Mouse (Mus musculus) 3T3-L1 (cell line): Measurements from ENCODE around the gene Tnfsf13.
"Not testable (repeated sequence)": the region's sequence is repeated elsewhere in the genome, so short reads cannot be mapped to it uniquely, and the experiment has no call there.

ENCODE experiments used
- DNase-seq: peaks from one replicate; pipeline ENCODE4 v3.0.0-alpha.2; 2015; ENCODE audit warnings: low read depth, low spot score

Gene Tnfsf13

DNA sequence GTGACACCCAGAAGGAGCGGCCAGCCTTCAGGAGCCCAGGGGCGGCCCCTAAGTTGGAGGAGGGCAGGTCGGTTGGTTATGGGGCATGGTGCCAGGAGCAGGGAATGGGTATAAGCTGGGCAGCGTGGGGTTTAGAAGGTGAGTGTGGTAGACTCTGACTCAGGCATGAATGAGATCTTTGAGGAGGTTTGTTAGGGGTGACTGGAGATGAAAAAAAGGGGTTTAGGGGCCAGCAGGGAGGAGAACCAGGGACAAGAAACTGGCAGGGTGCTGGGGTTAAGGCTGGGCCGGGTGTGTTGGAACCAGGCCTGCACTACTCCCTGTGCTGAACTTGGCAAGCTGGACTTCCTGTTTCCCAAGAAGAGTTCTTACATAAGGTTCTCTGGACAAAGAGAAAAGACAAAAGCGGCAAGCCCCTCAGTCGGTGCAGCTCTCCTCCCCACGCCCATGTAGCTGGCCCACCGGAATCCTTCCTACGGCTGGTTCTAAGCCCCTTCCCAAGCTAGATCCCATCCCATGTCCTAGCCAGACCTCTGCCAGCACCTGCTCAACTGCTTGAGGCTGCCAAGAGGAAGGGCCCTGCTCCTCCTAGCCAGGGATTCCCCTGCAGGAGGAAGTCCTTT lies at the start of gene Tnfsf13:
Gene Tnfsf13, minus strand, starts transcription at position 259 of the 623 bp plus-strand sequence.
- peak; percentile 80 for DNase-seq

DNA sequence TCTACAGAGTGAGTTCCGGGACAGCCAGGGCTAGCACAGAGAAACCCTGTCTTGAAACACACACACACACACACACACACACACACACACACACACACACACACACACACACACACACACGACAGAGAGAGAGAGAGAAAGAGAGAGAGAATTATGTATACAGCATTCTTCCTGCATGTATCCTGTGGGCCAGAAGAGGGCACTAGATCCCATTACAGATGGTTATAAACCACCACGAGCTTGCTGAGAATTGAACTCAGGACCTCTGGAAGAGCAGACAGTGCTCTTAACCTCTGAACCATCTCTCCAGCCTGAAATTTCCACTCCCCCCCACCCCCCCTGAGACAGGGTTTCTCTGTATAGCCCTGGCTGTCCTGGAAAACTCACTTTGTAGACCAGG lies 45.8 kb upstream of the Tnfsf13 start:
- not testable (repeated sequence) for DNase-seq

DNA sequence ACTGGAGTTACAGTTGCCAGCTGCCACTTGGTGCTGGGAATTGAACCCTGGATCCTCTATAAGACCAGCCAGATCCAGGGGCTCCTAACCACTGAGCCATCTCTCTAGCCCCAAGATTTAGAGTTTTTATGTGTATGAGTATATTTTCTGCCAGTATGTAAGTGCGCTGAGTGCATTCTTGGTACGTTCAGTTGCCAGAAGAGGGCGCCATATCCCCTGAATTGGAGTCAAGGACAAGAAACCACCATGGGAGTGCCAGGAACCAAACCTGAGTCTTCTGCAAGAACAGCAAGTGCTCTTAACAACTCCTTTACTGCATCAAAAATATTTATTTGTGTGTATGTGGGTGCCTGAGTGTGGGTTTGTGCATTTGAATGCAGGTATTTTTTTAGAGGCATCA lies 43.5 kb upstream of the Tnfsf13 start:
- DNase-seq = peak; percentile 64

DNA sequence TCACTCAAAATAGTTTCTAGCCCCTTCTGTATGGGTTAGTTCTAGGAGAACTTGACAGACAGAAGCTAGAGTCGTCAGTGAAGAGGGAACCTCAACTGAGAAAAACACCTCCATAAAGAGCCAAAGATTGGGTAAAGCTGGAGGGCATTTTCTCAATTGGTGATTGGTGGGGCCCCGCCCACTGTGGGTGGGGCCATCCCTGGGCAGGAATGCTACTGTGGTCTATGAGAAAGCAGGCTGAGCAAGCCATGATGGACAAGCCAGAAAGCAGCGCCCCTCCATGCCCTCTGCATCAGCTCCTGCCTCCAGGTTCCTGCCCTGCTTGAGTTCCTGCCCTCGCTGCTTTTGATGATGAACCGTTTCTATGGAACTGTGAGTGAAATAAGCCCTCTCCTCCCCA lies 40.4 kb upstream of the Tnfsf13 start:
- DNase-seq = peak; percentile 27

DNA sequence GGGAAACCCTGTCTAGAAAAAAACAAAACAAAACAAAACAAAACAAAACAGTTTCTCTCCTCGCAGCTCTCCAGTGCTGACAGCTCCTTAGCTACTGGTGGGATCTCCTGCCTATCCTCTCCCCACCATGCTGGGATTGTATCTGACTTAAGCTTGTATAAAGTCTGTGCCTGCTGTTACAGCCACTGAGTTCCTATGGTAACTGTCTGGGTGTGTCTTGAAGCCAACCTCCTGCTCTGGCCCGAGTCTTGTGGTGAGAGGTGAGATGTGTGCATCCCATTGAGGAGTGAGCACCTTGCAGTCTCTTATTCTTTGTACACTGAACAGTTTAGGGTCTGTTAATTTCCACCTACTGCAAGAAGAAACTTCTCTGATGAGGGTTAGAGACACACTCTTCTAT lies 37.5 kb upstream of the Tnfsf13 start:
- no peak for DNase-seq

DNA sequence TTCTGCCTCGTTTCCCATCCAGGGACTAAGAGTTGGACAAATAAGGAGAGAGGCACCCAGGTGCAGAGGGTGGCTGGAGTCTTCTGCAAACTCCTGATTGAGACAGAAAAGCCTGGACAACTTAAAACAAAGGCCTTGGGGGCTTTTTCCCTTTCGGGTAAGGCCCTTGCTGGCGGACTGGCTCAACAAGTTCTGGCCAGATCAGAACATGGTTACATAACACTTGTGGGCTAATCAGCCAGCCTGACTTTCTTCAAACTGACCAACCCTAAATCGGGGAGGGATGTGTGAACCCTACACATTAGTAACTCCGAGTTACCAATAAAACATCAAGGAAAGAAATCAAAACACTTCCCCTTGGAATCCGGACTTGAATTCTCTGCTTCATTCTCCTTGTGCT lies 35.3 kb upstream of the Tnfsf13 start:
- no peak for DNase-seq

DNA sequence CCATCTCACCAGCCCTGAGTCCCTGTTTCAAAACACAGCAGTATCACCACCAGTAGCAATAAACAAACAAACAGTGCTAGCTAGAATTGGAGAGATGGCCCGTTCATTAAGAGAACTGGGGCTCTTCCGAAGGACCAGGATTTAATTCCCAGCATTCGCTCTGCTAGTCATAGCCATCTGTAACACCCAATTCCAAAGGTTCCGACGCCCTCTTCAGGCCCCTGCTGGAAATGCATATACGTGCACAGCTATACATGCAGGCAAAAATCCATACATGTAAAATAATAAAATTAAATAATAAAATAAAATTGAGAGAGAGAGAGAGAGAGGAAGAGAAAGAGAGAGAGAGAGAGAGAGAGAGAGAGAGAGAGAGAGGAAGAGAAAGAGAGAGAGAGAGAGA lies 33.8 kb upstream of the Tnfsf13 start:
- DNase-seq = peak; percentile 15

DNA sequence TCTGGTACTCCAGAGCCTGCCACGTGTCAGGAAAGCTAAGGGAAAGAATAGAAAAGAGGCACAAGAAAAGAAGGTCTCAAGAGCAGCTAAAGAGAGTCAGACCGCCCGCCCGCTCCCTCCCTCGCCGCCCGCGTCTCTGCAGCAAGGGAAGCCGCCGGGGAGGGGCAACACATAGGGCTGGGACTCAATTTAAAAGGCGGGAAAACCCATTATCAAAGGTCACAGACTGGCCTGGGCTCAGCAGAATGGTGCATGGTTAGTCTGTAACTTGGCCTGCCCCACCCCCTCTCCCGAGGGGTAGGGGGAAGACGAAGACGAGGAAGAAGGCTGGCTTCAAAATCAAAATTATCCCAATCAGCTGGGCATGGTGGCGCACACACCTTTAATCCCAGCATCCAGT lies 33.1 kb upstream of the Tnfsf13 start:
- no peak for DNase-seq

DNA sequence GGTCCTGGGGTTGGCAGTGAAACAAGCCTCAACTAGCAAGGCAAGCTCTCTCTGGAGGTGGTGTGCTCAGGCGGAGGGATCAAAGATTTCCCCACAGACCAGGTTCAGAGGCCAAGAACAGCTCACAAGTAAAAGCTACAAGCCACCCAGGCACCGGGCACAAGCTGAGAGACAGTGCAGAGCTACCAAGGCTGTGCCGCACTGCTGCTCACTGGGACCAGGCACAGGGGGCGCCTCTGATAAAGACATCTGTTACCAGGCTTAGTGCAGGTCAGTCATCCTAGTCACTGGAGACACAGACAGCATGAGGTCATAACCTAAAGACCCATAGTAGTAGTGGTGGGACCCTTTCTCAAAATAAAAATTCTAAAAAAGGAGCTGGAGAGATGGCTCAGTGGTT lies 31.4 kb upstream of the Tnfsf13 start:
- no peak for DNase-seq

DNA sequence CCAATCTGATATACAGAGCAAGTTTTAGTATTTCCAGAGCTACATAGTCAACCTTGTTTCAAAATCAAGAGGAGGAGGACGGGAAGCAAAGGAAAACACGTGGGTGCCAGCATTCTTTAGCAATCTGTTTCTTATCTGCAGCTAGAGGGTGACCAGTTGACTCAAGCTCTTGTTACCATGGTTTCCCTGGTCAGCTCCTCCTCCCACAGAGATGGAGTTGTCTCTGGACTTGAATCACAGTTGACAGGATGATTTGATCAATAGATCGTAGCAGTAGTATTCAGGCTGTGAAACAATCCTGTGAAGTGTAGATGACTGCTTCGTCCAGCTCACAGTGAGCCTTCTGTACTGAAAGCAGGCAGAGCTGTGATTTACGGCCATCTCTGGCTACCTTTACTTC lies 30.3 kb upstream of the Tnfsf13 start:
- peak; percentile 93 for DNase-seq

DNA sequence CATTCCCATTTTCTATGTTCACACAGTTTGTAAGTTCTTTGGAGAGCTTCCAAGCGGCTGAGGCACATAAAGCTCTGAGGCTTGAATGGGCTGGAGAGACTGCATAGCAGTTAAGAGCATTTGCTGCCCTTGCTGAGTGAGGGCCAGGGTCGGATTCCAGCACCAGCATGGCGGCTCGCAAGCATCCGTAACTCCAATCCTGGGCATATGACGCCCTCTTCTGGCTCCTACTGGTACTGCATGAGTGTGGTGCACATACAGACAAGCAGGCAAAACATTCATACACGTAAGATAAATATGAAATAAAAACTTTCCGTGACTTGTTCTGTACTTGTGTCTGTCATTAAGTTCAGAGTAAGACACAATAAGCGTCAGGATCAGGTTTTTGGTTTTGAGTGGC lies 29.9 kb upstream of the Tnfsf13 start:
- peak; percentile 54 for DNase-seq

DNA sequence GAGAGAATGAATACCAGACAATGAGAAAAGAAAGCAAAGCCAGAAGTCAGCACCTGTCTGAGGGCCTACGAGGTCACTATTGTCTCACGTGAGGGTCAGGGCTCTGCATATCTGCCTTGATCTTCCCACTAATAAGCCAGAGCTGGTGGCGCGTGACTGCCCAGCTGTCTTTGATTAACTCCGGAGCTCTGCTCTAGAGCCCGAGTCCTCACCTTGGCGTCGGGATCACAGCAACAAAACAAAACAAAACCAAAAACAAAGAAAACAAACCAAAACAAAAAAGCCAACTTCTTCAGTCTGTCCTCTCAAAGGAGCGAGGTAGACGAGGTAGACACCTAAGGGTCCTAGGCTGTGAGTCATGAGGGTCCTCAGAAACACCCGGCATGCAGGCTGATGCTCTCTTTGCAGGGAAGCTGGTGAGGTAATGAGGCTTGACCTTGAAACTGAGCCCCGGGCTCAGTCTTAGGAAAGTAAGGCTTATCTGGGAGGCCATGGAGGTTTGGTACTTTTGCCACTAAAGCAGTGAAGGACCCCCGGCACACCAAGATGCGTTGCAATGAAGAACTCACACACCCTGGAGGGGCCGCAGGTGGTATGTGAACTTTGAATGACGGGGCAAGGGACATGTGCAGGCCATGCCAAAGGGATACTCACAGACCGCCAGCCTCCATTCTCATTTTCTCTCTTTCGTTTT lies 29.2 kb upstream of the Tnfsf13 start:
- no peak for DNase-seq

DNA sequence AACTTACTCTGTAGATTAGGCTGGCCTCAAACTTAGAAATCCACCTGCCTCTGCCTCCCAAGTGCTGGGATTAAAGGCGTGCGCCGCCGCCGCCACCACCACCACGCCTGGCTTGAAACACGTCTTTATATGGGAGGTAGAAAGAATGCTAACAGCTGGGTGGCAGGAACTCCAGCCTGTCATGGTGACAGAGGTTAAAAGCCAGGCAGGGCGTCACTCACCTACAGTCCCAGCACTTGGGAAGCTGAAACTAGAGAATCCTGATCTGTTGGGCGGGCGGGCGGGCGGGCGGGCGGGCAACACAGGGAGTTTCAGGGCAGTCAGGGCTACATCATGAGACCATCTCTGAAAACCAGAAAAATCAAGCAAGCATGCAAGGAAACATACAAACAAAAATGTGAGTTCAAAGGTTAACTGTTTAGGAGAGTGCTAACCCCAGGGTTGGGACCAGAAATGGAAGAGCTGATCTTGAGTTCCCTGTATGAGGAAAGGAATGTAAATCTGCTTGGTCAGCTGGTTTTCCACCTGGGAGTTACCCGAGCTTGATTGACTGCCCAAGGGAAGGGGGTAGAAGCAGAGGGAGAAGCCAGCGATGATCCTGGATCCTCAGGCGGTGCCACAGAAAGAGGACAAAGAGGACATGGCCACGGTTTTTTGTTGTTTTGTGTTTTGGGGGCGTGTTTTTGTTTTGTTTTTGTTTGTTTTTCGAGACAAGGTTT lies 27.5 kb upstream of the Tnfsf13 start:
- no peak for DNase-seq

DNA sequence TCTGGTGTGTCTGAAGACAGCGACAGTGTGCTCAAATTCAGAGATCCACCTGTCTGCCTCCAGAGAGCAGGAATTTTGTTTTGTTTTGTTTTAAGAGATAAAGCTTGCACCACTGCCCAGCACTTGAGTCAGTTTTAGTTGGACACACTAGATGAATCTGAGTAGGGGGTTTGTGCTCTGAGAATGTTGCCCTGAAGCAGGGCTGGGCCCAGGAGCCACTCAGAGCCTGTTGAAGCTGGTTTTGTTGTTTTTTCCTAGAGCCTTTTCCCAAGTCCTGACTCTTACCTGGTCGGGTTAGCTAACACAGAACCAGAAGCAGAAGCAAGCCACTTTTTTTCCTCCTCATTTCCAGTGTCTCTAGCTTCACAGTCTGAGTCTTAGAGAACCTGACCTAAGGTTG lies 25.5 kb upstream of the Tnfsf13 start:
- no peak for DNase-seq

DNA sequence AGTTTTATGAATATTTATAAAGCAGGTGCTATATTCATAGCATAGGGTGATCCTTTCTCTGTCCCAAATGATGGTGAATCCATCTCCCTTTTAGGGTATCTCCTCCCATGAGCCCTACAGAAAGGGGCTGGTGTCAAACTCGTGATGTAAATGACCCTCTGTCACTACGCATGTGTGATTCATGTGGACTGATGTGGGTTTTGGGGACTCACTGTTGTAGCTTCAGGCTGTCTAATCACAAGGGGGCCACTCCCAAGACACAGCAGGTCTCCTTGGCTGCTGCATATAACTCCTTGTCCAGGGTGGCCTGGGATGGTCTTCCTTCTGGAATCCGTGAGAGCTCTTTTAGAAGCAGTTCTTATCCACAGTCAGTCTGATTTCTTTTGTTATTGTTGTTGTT lies 24.9 kb upstream of the Tnfsf13 start:
- DNase-seq = no peak

DNA sequence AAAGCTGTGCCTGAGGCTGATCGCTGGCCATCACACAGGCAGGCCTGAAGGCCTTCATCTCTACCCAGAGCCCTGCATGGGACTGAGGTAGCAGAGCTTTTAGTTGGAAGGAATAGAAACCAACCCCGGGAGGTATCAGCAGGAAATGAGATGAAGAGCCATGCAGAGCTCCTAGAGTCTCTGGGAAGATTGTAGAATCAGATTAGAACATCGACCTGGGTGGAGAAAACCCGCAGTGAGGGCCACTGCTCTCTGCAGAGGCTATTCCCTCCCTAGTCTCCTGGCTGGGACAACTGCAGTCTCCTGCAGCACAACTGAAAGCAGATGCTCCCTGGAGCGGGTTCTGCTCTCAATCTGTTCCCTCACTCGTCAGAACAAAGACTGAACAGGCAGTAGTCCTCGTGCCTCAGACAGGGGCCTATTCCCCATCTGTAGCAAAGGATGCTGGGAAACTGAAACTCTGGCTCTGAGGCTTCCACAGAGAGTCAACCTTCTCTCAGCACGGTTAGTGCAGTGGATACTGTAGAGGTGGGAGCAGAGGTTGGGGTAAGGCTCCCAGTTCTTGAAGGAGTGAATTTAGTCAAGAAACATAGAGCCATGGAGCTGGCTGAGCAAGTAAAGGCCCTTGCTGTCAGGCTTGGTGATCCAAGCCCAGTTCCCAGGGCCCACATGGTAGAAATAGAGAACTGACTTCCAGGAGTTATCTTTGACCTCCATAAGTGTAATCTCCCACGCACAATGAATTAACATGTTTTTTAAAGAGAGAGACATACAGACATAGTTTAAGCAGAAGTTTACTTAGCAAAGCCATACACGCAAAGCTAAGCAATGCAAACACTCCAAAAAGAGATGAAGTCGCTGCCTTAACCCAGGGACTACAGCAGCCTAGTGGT lies 24.2 kb upstream of the Tnfsf13 start:
- no peak for DNase-seq

DNA sequence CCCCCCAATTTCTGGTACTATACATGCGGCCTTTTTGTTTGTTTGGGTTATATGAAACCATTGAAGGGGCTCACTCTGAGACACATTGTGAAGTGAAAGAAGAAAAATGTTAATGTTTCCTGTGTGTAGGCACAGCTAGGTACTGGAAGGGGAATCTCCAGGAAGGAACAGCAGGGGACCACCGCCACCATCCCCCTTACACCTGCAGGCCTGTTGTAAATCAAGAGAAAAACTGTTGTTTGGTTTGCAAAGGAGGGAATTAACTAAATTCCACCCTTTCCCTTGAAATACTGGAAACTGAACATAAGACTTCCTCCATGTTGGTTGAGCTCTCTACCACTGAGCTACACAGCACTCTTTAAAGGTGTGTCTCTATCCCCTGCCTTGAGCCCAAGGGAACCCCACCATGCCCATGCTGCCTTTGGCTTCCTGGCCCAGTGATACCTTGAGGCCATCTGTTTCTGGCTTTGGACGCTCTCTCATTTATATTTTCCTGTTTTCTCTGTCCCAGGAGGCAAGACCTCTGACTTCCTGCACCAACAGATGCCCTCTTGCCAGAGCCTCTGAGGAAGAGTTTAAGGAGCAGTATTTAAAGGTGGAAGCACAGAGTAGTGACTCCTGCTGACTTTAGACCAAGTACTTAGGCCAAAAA lies 23.2 kb upstream of the Tnfsf13 start:
- DNase-seq = no peak

DNA sequence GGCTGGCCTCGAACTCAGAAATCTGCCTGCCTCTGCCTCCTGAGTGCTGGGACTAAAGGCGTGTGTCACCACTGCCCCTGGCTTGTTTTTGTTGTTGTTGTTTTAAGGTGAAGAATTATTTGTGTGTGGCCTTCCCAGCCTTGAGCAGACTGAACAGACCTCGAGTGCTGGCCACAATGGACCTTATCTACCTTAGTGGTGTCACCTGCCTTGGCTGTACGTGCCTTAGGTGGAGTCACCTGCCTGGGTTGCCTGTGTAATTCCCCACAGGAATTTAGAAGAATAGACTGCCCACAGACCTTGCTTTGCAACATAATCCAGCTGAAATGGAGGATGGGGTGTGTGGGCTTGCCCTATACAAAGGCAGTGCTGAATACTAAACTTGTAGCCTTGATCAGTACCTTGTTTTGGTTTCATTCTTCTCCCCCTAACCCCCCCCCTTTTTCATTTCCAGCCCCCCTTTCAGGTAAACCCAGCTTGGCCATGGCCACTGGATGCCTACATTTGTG lies 22.3 kb upstream of the Tnfsf13 start:
- DNase-seq = no peak

DNA sequence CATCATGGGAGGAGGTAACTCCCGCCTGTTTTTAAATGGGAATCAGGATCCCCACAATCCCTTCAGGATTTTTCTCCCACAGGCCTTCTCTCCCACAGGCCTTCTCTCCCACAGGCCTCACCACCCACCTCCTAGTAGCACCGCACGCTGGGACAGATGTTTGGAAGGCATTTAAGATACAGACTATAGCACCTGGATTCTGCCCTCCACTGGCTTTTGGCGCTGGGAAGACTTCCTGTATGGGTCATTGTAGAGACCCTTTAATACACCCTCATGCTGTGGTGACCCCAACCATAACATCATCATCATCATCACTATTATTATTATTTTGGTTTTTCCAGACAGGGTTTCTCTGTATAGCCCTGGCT lies 21.9 kb upstream of the Tnfsf13 start:
- DNase-seq = no peak

DNA sequence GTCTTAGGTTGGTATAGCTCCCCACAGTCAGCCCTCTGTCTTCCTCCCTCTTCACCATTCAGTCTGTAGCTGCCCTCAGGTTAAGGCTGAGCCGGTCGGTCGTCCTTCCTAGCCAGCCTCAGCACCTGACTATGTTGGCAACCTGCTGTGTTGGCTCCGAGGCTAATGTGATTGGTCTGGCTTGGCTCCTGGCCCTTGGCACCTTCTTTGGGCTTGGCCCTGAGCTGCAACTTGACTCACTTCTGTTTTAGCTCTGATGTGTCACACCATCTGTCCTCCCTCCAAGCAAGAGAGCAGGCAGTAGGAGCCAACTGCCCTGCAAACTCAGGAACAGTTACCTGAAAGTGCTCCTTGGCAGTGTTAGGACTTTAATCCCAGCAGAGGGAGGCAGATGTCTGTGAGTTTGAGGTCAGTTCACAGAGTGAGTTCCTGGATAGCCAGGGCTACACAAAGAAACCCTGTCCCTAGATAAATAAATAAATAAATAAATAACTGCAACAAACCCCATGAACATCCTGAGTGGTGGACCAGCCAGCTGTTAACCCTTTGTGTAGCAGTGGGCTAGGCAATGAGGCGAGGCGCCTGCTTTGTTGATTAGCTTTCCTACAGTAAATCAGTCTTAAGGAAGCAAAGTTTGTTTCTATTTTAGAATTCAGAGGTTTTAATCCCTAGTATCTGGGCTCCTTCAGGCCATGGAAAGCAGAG lies 21.3 kb upstream of the Tnfsf13 start:
- peak; percentile 75 for DNase-seq

DNA sequence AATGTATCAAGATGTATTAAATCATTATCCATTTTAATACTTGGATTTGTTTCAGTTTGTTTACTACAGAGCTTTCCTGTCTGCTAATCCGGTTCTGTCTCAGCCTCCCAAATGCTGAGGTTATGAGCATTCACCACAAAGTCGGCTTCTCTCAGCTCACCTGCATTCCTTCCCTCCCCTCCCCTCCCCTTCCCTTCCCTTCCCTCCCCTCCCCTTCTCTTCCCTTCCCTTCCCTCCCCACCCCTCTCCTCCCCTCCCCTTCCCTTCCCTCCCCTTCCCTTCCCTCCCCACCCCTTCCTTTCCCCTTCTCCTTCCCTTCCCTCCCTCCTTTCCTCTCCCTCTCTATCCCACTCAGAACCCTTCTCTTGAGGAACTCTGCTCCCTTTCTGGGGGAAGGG lies 19.0 kb upstream of the Tnfsf13 start:
- no peak for DNase-seq
